Mouse (Mus musculus) Patski (cell line): ENCODE measurements around the gene Btbd19. TPM values are rescaled to one million over a fixed set of nuclear protein-coding genes. Genes with fewer than 3 reads are reported as not detected.

Source experiments
- ATAC-seq: fragments of 100-300 bp; one replicate; pipeline ENCODE4 v1.8.0; 2021
- CTCF ChIA-PET: fragments of 350-600 bp; sonication (Branson Sonifier 250); formaldehyde crosslinking; loops from one replicate; lab custom pipeline; 2022; ENCODE audit warnings: inconsistent platforms; lab: Charles Lee
- POLR2A ChIA-PET: fragments of 350-600 bp; sonication (Branson Sonifier 250); formaldehyde crosslinking; loops from one replicate; lab custom pipeline; 2022; ENCODE audit warnings: antibody characterized with exemption, inconsistent platforms; lab: Charles Lee
- DNase-seq: peaks from one replicate; pipeline ENCODE4 v3.0.0-alpha.2; 2011; ENCODE audit warnings: low read depth, low spot score
- H3K27me3 ChIP-seq: fragments of 371-371 bp; one replicate; pipeline ENCODE4 v1.5.1; 2021
- CTCF ChIP-seq: fragments of 100-300 bp; IDR thresholded peaks from one replicate; pipeline ENCODE4 v1.5.1; 2021
- in situ Hi-C: fragments of 300-500 bp; cut with MboI; formaldehyde crosslinking; loops from 3 replicates; pipeline ENCODE4 v1.11.1; 2018; ENCODE audit warnings: low pct_unique_long_range_greater_than_20kb, mixed read lengths
- polyA plus RNA-seq: library from polyadenylated mRNA; unstranded; gene quantifications from one replicate; pipeline ENCODE4 v1.2.3, GENCODE M21; 2021

Gene Btbd19
- polyA plus RNA-seq, 1 experiment from 2014 or later, result 37.2 TPM

- ATAC-seq (peak; percentile 95), DNase-seq (peak; percentile 98)
- no peaks in the 10 kb centered on the region for H3K27me3 ChIP-seq
- POLR2A ChIA-PET, result interaction anchor here (1.3 to 3.4 kb wide), 2 partner anchors 12 to 31 kb away, joined by 5 to 8 read pairs; partner anchors contain the start of gene Plk3
- in situ Hi-C loops, result loop anchor here (10.0 kb wide), 1 partner anchor 396 kb away; the partner anchor contains the start of gene Tesk2
- CTCF ChIA-PET, result interaction anchor here (0.7 to 3.7 kb wide), 17 partner anchors 9 to 125 kb away, joined by 3 to 19 read pairs (median 4); partner anchors contain the start of genes Hectd3 and Plk3
- no peak for TF ChIP-seq CTCF
Observed at GRCm38 (mm10) chr4:117120445-117121414, 4.8 kb downstream of the Btbd19 start.

GRCm38 (mm10) chr4:117120052-117120444 is 5.5 kb downstream of the Btbd19 start:
- no peak for ATAC-seq
- no peaks in the 10 kb centered on the region for H3K27me3 ChIP-seq
- ChIA-PET CTCF (interaction anchor here (0.9 to 3.7 kb wide), 6 partner anchors 12 to 124 kb away, joined by 3 to 19 read pairs (median 4); partner anchors contain the start of genes Hectd3 and Plk3), POLR2A (interaction anchor here (1.2 to 3.4 kb wide), 3 partner anchors 13 to 80 kb away, joined by 3 to 8 read pairs (median 5); partner anchors contain the start of gene Plk3)
- in situ Hi-C loops, result loop anchor here (10.0 kb wide), 1 partner anchor 395 kb away; the partner anchor contains the start of gene Tesk2
- DNase-seq, result no peak
- no peak for TF ChIP-seq CTCF

- POLR2A ChIA-PET, result interaction anchor here (0.6 to 1.3 kb wide), 3 partner anchors 30 to 80 kb away, joined by 3 to 5 read pairs (median 4); no protein-coding TSS in a partner anchor
Observed at GRCm38 (mm10) chr4:117119636-117120035, 5.9 kb downstream of the Btbd19 start.

GRCm38 (mm10) chr4:117117931-117118330 is 7.6 kb downstream of the Btbd19 start:
- ATAC-seq (no peak), DNase-seq (no peak)
- ChIA-PET POLR2A (no interaction called here), CTCF (interaction anchor here (1.0 to 1.4 kb wide), 4 partner anchors 21 to 117 kb away, joined by 3 to 5 read pairs (median 3); no protein-coding TSS in a partner anchor)
- in situ Hi-C loops, result no loop called here
- no peaks in the 10 kb centered on the region for H3K27me3 ChIP-seq
- TF ChIP-seq CTCF, result no peak

More at GRCm38 (mm10) chr4:117119636-117120035, 5.9 kb downstream of the Btbd19 start:
- no peaks in the 10 kb centered on the region for H3K27me3 ChIP-seq
- no peak for TF ChIP-seq CTCF
- in situ Hi-C loops, result loop anchor here (10.0 kb wide), 1 partner anchor 395 kb away; the partner anchor contains the start of gene Tesk2
- ATAC-seq (no peak), DNase-seq (no peak)
- CTCF ChIA-PET, result interaction anchor here (0.9 to 3.7 kb wide), 5 partner anchors 12 to 119 kb away, joined by 3 to 19 read pairs (median 3); partner anchors contain the start of gene Plk3

- TF ChIP-seq CTCF, result no peak
Observed at GRCm38 (mm10) chr4:117115592-117115991, 9.9 kb downstream of the Btbd19 start.

GRCm38 (mm10) chr4:117113237-117113636 is 12.3 kb downstream of the Btbd19 start:
- POLR2A ChIA-PET, result no interaction called here
- in situ Hi-C loops, result no loop called here
- ATAC-seq (no peak), DNase-seq (no peak)
- H3K27me3 ChIP-seq, result no peaks in the 10 kb centered on the region
- no peak for TF ChIP-seq CTCF
- CTCF ChIA-PET, result no interaction called here

More at GRCm38 (mm10) chr4:117115592-117115991, 9.9 kb downstream of the Btbd19 start:
- ATAC-seq (no peak), DNase-seq (no peak)
- ChIA-PET POLR2A (no interaction called here), CTCF (no interaction called here)
- in situ Hi-C loops, result no loop called here
- H3K27me3 ChIP-seq, result no peaks in the 10 kb centered on the region

GRCm38 (mm10) chr4:117110985-117111384 is 14.5 kb downstream of the Btbd19 start:
- ChIA-PET POLR2A (no interaction called here), CTCF (no interaction called here)
- in situ Hi-C loops, result no loop called here

GRCm38 (mm10) chr4:117110249-117110648 is 15.3 kb downstream of the Btbd19 start:
- ChIA-PET CTCF (no interaction called here), POLR2A (no interaction called here)
- H3K27me3 ChIP-seq, result no peaks in the 10 kb centered on the region
- no peak for TF ChIP-seq CTCF
- in situ Hi-C loops, result no loop called here
- DNase-seq (no peak), ATAC-seq (no peak)

More at GRCm38 (mm10) chr4:117110985-117111384, 14.5 kb downstream of the Btbd19 start:
- ATAC-seq (no peak), DNase-seq (no peak)
- TF ChIP-seq CTCF, result no peak
- no peaks in the 10 kb centered on the region for H3K27me3 ChIP-seq

- in situ Hi-C loops, result no loop called here
- ATAC-seq (no peak), DNase-seq (no peak)
- ChIA-PET POLR2A (no interaction called here), CTCF (no interaction called here)
- TF ChIP-seq CTCF, result no peak
- H3K27me3 ChIP-seq, result no peaks in the 10 kb centered on the region
Observed at GRCm38 (mm10) chr4:117109330-117109729, 16.2 kb downstream of the Btbd19 start.

GRCm38 (mm10) chr4:117108524-117108849 is 17.0 kb downstream of the Btbd19 start:
- in situ Hi-C loops, result no loop called here
- H3K27me3 ChIP-seq, result no peaks in the 10 kb centered on the region
- CTCF ChIA-PET, result interaction anchor here (1.5 kb wide), 1 partner anchor 12 kb away, joined by 3 read pairs; no protein-coding TSS in a partner anchor
- DNase-seq (no peak), ATAC-seq (no peak)
- TF ChIP-seq CTCF, result no peak
- POLR2A ChIA-PET, result no interaction called here
